Mouse (Mus musculus) heart, adult 2 months (tissue): ENCODE data around the gene Supt5. TPM values are rescaled to one million over a fixed set of nuclear protein-coding genes. Genes with fewer than 3 reads are reported as not detected.

Experiments
- DNase-seq, 2 experiments: peaks; one replicate each; pipeline ENCODE4 v3.0.0; 2021
- H3K27ac ChIP-seq: fragments of 200-600 bp; 2 replicates; pipeline ENCODE4 v1.8.1; 2022
- H3K27me3 ChIP-seq: fragments of 200-500 bp; 2 replicates; pipeline ENCODE4 v1.6.1; 2012; ENCODE audit warnings: mild to moderate bottlenecking, low read length, inconsistent platforms, mixed read lengths; ENCODE audit not compliant: control insufficient read depth, insufficient read depth
- H3K36me3 ChIP-seq: fragments of 200-500 bp; 2 replicates; pipeline ENCODE4 v1.6.1; 2012; ENCODE audit warnings: low read length, inconsistent platforms; ENCODE audit not compliant: control insufficient read depth, insufficient read depth
- H3K4me1 ChIP-seq: fragments of 200-500 bp; 2 replicates; pipeline ENCODE4 v1.6.1; 2011; ENCODE audit warnings: low read length; ENCODE audit not compliant: control insufficient read depth, insufficient read depth
- H3K4me3 ChIP-seq: fragments of 200-600 bp; 2 replicates; pipeline ENCODE4 v1.8.1; 2022
- H3K79me2 ChIP-seq: fragments of 200-500 bp; replicated peaks from 2 replicates; pipeline ENCODE4 v1.6.1; 2012; ENCODE audit warnings: mild to moderate bottlenecking, inconsistent platforms, low read length, moderate library complexity, mixed read lengths; ENCODE audit not compliant: control insufficient read depth, insufficient read depth
- H3K9ac ChIP-seq: fragments of 200-500 bp; 2 replicates; pipeline ENCODE4 v1.6.1; 2012; ENCODE audit warnings: low read depth, mild to moderate bottlenecking, control low read depth, inconsistent platforms, low read length, mixed read lengths
- CTCF ChIP-seq: fragments of 200-600 bp; IDR thresholded peaks from 2 replicates; pipeline ENCODE4 v1.8.1; 2022; ENCODE audit warnings: antibody characterized with exemption, mild to moderate bottlenecking, moderate library complexity
- EP300 ChIP-seq: fragments of 200-500 bp; IDR thresholded peaks from 2 replicates; pipeline ENCODE4 v1.6.1; 2011; ENCODE audit warnings: low read depth, low read length, control low read depth; ENCODE audit not compliant: insufficient read depth
- POLR2A ChIP-seq: fragments of 200-500 bp; IDR thresholded peaks from 2 replicates; pipeline ENCODE4 v1.6.1; 2011; ENCODE audit warnings: mild to moderate bottlenecking, low read depth, low read length, control low read depth; ENCODE audit not compliant: insufficient read depth
- WGBS: fragments of 180-500 bp; shearing (Covaris S2); methylation state at CpG from one replicate; pipeline ENCODE4 v1.1.7; 2018; 5-methylcytosine and 5-hydroxymethylcytosine counted together
- intact Hi-C: fragments of 180-260 bp; cut with DNase I; formaldehyde crosslinking; loops from one replicate; pipeline ENCODE4 v1.15.1; 2025
- polyA plus RNA-seq: library from polyadenylated mRNA; depleted of rRNA; stranded (reverse); fragments of >200 nt; gene quantifications from 2 replicates; pipeline ENCODE4 v1.2.3, GENCODE M21; 2012
- total RNA-seq, 2 experiments: library from RNA; stranded (reverse); gene quantifications; 2 replicates each; pipeline ENCODE4 v1.2.3; 2021

The Supt5 gene
- total and polyA plus RNA-seq, 3 experiments, result 52.5 to 64.3 (median 59.9) TPM

DNA sequence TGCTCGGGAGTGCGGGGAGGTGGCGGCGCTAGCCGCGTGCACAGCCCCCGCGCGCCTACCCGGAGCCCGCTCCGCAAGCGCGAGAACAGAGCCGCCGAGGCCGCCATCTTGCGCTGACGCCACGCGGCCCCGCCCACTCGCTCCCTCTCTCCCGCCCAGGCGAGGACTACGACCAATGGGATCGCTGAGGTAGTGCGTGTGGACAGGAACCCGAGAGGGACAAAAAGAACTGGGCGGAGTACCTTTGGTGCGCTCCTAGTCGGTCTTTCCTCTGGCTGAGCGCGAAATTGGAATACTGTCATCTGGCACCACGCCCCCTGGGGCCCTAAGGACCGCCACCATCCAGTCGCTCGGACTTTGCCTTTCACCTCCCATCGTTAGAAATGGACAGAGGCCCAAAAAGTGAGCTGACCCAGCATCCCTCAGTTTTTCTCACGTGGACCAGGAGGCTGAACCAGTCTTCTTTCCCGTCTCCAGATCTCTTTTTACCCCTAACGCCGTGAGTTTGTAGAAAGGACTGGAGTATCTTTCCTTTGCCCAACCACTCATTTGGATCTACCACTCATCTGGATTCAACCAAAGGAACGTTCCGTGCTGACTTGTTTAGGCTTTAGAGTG, 26.5 kb downstream of the Supt5 start, which contains the start of gene Timm50:
TSS of gene Timm50 (minus strand) at position 147 of the 618 bp plus-strand sequence.
- DNase-seq, result peak; percentile 98 to 99
- no peaks in the 10 kb centered on the region for H3K36me3 ChIP-seq
- no peaks in the 10 kb centered on the region for H3K27me3 ChIP-seq
- peak within 1 kb of the TSS; percentile 77 for H3K9ac ChIP-seq
- peak within 1 kb of the TSS; percentile 95 for H3K4me3 ChIP-seq
- TF ChIP-seq POLR2A (peak; percentile 68), CTCF (no peak; the same call in 1 of the 2 replicates), EP300 (peak; percentile 78; the same call in 1 of the 2 replicates)
- H3K4me1 ChIP-seq, result peaks cover 4% of the 10 kb centered on the region
- intact Hi-C loops, result loop anchor here (1.0 to 2.0 kb wide), 2 partner anchors 26 to 33 kb away; partner anchors contain the start of gene Supt5
- no peaks in the 10 kb centered on the region for H3K79me2 ChIP-seq
- H3K27ac ChIP-seq, result peak within 1 kb of the TSS; percentile 82
- WGBS, result under 1% methylated on average over 45 of the region's 45 CpGs

- H3K27me3 ChIP-seq, result no peaks in the 10 kb centered on the region
- H3K79me2 ChIP-seq, result no peaks in the 10 kb centered on the region
- H3K4me3 ChIP-seq, result peak overlapping the region; percentile 95
- intact Hi-C loops, result no loop called here
- H3K9ac ChIP-seq, result peak overlapping the region; percentile 77
- DNase-seq, result no peak
- peak overlapping the region; percentile 82 for H3K27ac ChIP-seq
- no peaks in the 10 kb centered on the region for H3K36me3 ChIP-seq
- TF ChIP-seq POLR2A (no peak), CTCF (no peak), EP300 (no peak)
- 4% methylated on average over 35 of the region's 35 CpGs for WGBS
- peaks cover 4% of the 10 kb centered on the region for H3K4me1 ChIP-seq
Observed at GRCm38 (mm10) chr7:28311151-28311925, 27.2 kb downstream of the Supt5 start.

DNA sequence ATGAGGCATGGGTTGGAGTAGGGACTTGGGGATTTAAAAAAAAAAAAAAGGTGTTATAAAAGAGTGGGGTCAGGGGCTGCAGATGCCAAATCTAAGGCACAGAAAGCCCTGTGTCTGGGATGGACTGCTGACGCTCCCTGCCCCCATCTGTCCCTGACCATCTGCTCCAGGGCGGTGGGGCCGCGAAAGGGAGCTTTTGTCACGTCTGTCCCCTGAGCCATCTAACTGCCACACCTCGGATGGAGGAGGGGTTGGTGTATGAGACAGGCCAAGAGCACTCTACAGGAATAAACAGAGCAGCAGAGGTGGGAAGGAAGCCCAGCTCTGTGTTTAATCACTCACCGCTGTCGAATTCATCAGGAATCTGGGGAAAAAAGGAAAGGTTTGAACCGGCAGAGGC, 28.8 kb downstream of the Supt5 start:
- Histone ChIP-seq H3K4me3 (no peak overlapping the region), H3K27me3 (no peaks in the 10 kb centered on the region), H3K27ac (no peak overlapping the region), H3K79me2 (no peaks in the 10 kb centered on the region), H3K9ac (no peak overlapping the region), H3K36me3 (no peaks in the 10 kb centered on the region), H3K4me1 (peaks cover 4% of the 10 kb centered on the region)
- 72% methylated on average over 9 of the region's 9 CpGs for WGBS
- TF ChIP-seq CTCF, result no peak
- TF ChIP-seq POLR2A, result no peak
- TF ChIP-seq EP300, result no peak
- no peak for DNase-seq
- intact Hi-C loops, result no loop called here

- 92% methylated on average over 8 of the region's 8 CpGs for WGBS
- Histone ChIP-seq H3K79me2 (no peaks in the 10 kb centered on the region), H3K27me3 (peaks cover 3% of the 10 kb centered on the region; the same call in 1 of the 2 replicates), H3K4me3 (no peak overlapping the region), H3K36me3 (no peaks in the 10 kb centered on the region), H3K27ac (no peak overlapping the region), H3K4me1 (peaks cover 2% of the 10 kb centered on the region), H3K9ac (no peak overlapping the region)
- TF ChIP-seq POLR2A (no peak), CTCF (no peak), EP300 (no peak)
- intact Hi-C loops, result no loop called here
- DNase-seq, result no peak
Observed at GRCm38 (mm10) chr7:28306216-28306615, 32.3 kb downstream of the Supt5 start.

- H3K36me3 ChIP-seq, result no peaks in the 10 kb centered on the region
- DNase-seq, result no peak
- no peak overlapping the region for H3K4me3 ChIP-seq
- no peaks in the 10 kb centered on the region for H3K4me1 ChIP-seq
- intact Hi-C loops, result no loop called here
- H3K27me3 ChIP-seq, result peaks cover 7% of the 10 kb centered on the region; the same call in 1 of the 2 replicates
- no peak overlapping the region for H3K9ac ChIP-seq
- no peak overlapping the region for H3K27ac ChIP-seq
- 85% methylated on average over 10 of the region's 10 CpGs for WGBS
- TF ChIP-seq CTCF (no peak), EP300 (no peak)
- H3K79me2 ChIP-seq, result no peaks in the 10 kb centered on the region
Observed at GRCm38 (mm10) chr7:28305641-28306040, 32.9 kb downstream of the Supt5 start.
